Mouse (Mus musculus): ENCODE data around the gene Btbd35f5. TPM values are rescaled to one million over a fixed set of nuclear protein-coding genes. Genes with fewer than 3 reads are reported as not detected.

Btbd35f5 gene
- polyA plus RNA-seq (2012; rRNA removed; ENCODE audit: low replicate concordance) = not detected in 2 replicates

DNA sequence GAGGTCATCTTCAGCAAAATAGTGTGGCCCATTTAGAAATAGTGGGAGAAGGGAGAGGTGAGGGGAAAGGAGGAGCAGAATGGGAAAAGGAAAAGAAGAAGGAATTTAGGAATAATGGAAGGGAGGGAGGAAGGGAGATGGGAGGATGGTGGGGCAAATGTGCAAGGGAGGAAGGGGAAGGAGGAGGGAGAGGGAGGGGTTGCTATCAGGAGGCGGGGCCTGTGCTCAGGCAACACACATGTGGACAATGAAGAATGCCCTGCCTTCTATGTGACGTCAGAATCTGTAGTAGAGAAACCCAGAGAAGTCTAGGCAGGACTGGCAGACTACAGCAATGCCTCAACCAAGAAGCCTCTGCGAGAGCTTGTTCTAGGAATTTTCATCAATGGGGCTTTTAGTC is at the start of gene Btbd35f5:
Gene Btbd35f5 (plus strand): TSS at position 301 of the 400 bp plus-strand sequence.

DNA sequence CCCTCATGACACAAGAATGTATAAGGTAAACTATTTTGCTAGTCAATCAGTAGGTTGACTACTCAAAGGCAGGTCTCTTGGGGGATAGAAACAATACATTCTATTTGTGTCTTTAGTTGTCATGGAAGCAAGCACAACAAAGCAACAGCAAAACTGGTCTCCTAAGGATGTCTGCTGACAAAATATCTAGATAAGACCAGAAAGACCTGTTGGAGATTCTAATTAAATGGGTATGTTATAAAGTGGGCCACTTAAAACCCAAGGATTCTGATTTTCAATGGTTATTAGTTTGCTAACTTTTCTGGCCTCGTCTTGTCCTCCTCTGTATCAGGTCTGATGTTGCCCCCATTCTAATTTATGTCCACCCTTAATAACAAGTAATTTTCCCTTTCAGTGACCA is 32.2 kb upstream of the Btbd35f5 start, which contains the start of gene Gm21789:
Gene Gm21789 (plus strand): TSS at position 301 of the 400 bp plus-strand sequence.

Other genes with a start within 250 kb of the Btbd35f5 start
- not detected in 2 replicates for gene Btbd35f21, start 247.8 kb upstream of the Btbd35f5 start, polyA plus RNA-seq (2012; rRNA removed; ENCODE audit: low replicate concordance)
- not detected in 2 replicates for gene Btbd35f30, start 79.3 kb upstream of the Btbd35f5 start, polyA plus RNA-seq (2012; rRNA removed; ENCODE audit: low replicate concordance)
- gene Gm21789, start 32.1 kb upstream of the Btbd35f5 start, polyA plus RNA-seq (2012; rRNA removed; ENCODE audit: low replicate concordance) = not detected in 2 replicates

All from duodenum, adult 2 months (tissue).